Mouse (Mus musculus): ENCODE data around the gene Phactr1.

Phactr1 gene

GRCm38 (mm10) chr13:42680391-42680994 is at the start of gene Phactr1:
TSS of gene Phactr1 (plus strand) at chr13:42680623.
- no peak for DNase-seq (ENCODE audit: low spot score)

- no peak for DNase-seq (ENCODE audit: low spot score)
Observed at GRCm38 (mm10) chr13:42634908-42635307, 45.5 kb upstream of the Phactr1 start.

- DNase-seq (ENCODE audit: low spot score), result no peak
Observed at GRCm38 (mm10) chr13:42650228-42650627, 30.2 kb upstream of the Phactr1 start.

- no peak for DNase-seq (ENCODE audit: low spot score)
Observed at GRCm38 (mm10) chr13:42656643-42657315, 23.6 kb upstream of the Phactr1 start.

- DNase-seq (ENCODE audit: low spot score), result no peak
Observed at GRCm38 (mm10) chr13:42671651-42672290, 8.7 kb upstream of the Phactr1 start.

- no peak for DNase-seq (ENCODE audit: low spot score)
Observed at GRCm38 (mm10) chr13:42681299-42681698, 876 bp downstream of the Phactr1 start.

- no peak for DNase-seq (ENCODE audit: low spot score)
Observed at GRCm38 (mm10) chr13:42684181-42684580, 3.8 kb downstream of the Phactr1 start.

- no peak for DNase-seq (ENCODE audit: low spot score)
Observed at GRCm38 (mm10) chr13:42692233-42692632, 11.8 kb downstream of the Phactr1 start.

- no peak for DNase-seq (ENCODE audit: low spot score)
Observed at GRCm38 (mm10) chr13:42696641-42697040, 16.2 kb downstream of the Phactr1 start.

- DNase-seq (ENCODE audit: low spot score), result no peak
Observed at GRCm38 (mm10) chr13:42709148-42709547, 28.7 kb downstream of the Phactr1 start.

GRCm38 (mm10) chr13:42709611-42710331 is 29.3 kb downstream of the Phactr1 start:
- no peak for DNase-seq (ENCODE audit: low spot score)

GRCm38 (mm10) chr13:42711510-42711909 is 31.1 kb downstream of the Phactr1 start:
- no peak for DNase-seq (ENCODE audit: low spot score)

- no peak for DNase-seq (ENCODE audit: low spot score)
Observed at GRCm38 (mm10) chr13:42719401-42719800, 39.0 kb downstream of the Phactr1 start.

- DNase-seq (ENCODE audit: low spot score), result no peak
Observed at GRCm38 (mm10) chr13:42720135-42720534, 39.7 kb downstream of the Phactr1 start.

GRCm38 (mm10) chr13:42720648-42721047 is 40.2 kb downstream of the Phactr1 start:
- DNase-seq (ENCODE audit: low spot score), result no peak

- no peak for DNase-seq (ENCODE audit: low spot score)
Observed at GRCm38 (mm10) chr13:42724011-42724410, 43.6 kb downstream of the Phactr1 start.

GRCm38 (mm10) chr13:42725709-42726231 is 45.3 kb downstream of the Phactr1 start:
- no peak for DNase-seq (ENCODE audit: low spot score)

GRCm38 (mm10) chr13:42737486-42737885 is 57.1 kb downstream of the Phactr1 start:
- DNase-seq (ENCODE audit: low spot score), result no peak

- no peak for DNase-seq (ENCODE audit: low spot score)
Observed at GRCm38 (mm10) chr13:42738152-42738551, 57.7 kb downstream of the Phactr1 start.

- DNase-seq (ENCODE audit: low spot score), result no peak
Observed at GRCm38 (mm10) chr13:42742226-42742625, 61.8 kb downstream of the Phactr1 start.

GRCm38 (mm10) chr13:42744467-42744866 is 64.0 kb downstream of the Phactr1 start:
- no peak for DNase-seq (ENCODE audit: low spot score)

- no peak for DNase-seq (ENCODE audit: low spot score)
Observed at GRCm38 (mm10) chr13:42757654-42758400, 77.4 kb downstream of the Phactr1 start.

Data from c-Kit-positive CD71-positive TER-119-positive erythroid progenitor cells, embryonic 14.5 days (primary cell).